Mouse (Mus musculus) G1E (cell line): ENCODE data around the gene Prdx6.

Source experiments
- CTCF ChIP-seq: IDR thresholded peaks from 2 replicates; pipeline ENCODE4 v1.5.1; 2012; ENCODE audit warnings: low read depth, low read length, inconsistent platforms, mixed read lengths
- GATA1 ChIP-seq: IDR thresholded peaks from 2 replicates; pipeline ENCODE4 v1.6.1; 2012; ENCODE audit warnings: borderline replicate concordance, low read length, inconsistent platforms, mixed read lengths
- POLR2AphosphoS5 ChIP-seq: IDR thresholded peaks from 2 replicates; pipeline ENCODE4 v1.6.1; 2012; ENCODE audit warnings: low read depth, low read length, inconsistent platforms; ENCODE audit not compliant: insufficient replicate concordance
- TAL1 ChIP-seq: conservative IDR thresholded peaks from 2 replicates; pipeline ENCODE4 v1.6.1; 2012; ENCODE audit warnings: low read depth, low read length, inconsistent platforms, mixed read lengths

DNA sequence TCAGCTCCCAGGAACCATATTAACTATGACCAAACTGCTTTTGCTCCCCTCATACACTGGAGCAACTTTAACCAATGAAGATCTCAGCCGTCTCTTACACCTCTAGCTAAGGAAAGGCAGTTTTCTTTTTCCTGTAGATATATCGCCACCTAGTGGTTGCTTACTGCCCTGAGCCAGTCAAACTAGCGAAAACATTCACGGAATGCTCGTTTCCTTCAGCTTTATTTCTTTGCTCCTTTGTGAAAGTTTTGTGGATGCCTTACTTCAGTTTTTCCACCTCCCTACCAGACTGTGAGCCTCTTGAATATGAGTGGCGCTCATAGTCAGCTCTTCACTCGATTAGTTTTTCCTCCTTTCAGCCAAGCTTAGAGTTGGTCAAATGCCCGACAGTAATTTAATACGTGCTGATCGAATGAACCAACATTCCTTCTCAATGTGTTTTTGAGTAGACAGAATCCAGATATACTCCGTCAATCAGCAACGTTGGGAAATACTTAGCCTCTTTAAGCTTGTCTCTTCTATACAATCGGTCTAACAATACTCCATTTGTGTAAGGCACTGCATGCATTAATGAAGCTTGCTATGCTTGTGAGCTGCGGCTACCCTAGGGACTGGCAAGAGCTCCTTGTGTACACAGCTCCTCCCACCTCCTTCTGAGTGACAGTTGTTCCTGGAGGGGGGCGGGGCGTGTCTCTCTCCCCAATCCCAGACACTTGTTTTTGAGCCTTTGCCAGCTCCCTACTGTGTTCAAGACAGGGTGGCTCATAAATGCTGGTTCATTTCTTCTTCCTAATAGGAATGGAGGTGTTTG, 55.3 kb downstream of the Prdx6 start:
- TF ChIP-seq CTCF (peak; percentile 87), POLR2AphosphoS5 (no peak), GATA1 (no peak), TAL1 (no peak)
